Comparison of ENCODE assay signal across 24 mouse cellular contexts in the genomic region with DNA sequence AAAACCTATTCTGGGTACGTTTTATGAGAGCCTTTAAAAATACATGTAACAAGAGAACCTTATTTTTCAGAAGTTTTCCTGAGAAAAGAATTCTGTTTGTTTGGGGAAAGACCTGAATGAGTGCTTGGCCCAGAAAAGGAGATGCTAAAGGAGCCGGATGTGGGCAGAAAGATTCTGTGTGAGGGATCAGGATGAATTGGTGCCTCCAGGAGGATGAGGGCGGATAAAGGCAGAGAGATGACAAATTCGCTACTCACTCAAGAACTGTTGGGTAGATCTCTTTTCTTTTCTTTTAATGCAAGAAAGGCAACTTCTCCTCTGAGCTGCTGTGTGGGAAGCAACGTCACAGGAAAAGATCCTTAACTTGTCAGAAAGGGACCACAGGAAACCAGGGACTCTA.
"Had no signal": no experiment of that assay in that cellular context is flagged by ENCODE, and none has a peak within 500 bp of the region (broad histone marks: within the 10 kb centered on the region; RNA-seq: fewer than 3 reads in every experiment).

No protein-coding gene starts in this region.

- H3K27ac ChIP-seq: heart, adult 2 months; heart, embryonic 13.5 days; heart, embryonic 15.5 days; hindbrain, embryonic 13.5 days; hindbrain, embryonic 15.5 days; hindbrain, postnatal 0 days; kidney, embryonic 15.5 days; kidney, postnatal 0 days; limb, embryonic 13.5 days; limb, embryonic 15.5 days; liver, embryonic 12.5 days had no signal

- DNase-seq: gastrocnemius, postnatal 14 days; gastrocnemius, postnatal 36 days; heart, adult 11 months; heart, adult 2 months; heart, postnatal 14 days; heart, postnatal 36 days; kidney, adult 11 months; kidney, adult 2 months; kidney, adult 9 months; kidney, postnatal 14 days; kidney, postnatal 36 days; layer of hippocampus, adult 9-11 months; layer of hippocampus, postnatal 36 days; left cerebral cortex, postnatal 4 days had no signal

- H3K4me3 ChIP-seq: heart, adult 2 months; heart, embryonic 13.5 days; heart, embryonic 15.5 days; hindbrain, embryonic 13.5 days; hindbrain, embryonic 15.5 days; kidney, embryonic 15.5 days; limb, embryonic 13.5 days; limb, embryonic 15.5 days; liver, embryonic 12.5 days had no signal
